Mouse (Mus musculus) forebrain, embryonic 11.5 days (tissue): Measurements from ENCODE around the gene Znhit3. TPM values are rescaled to one million over a fixed set of nuclear protein-coding genes. Genes with fewer than 3 reads are reported as not detected.

Experiments
- ATAC-seq: fragments of 200-750 bp; cut with Nextera tagmentation; replicated peaks from 2 replicates; pipeline ENCODE4 v1.8.0; 2017; ENCODE audit warnings: moderate TSS enrichment; ENCODE audit not compliant: low FRiP score
- DNase-seq: peaks from one replicate; pipeline ENCODE4 v3.0.0-alpha.2; 2017; ENCODE audit warnings: low spot score
- H3K27ac ChIP-seq: fragments of 300-500 bp; sonication (generic); 2 replicates; pipeline ENCODE4 v1.5.1; 2014; ENCODE audit warnings: low read depth, low read length
- H3K27me3 ChIP-seq: fragments of 300-500 bp; sonication (generic); 2 replicates; pipeline ENCODE4 v1.6.1; 2014; ENCODE audit warnings: mild to moderate bottlenecking, low read length, mixed read lengths; ENCODE audit not compliant: control insufficient read depth, insufficient read depth
- H3K36me3 ChIP-seq: fragments of 300-500 bp; sonication (generic); 2 replicates; pipeline ENCODE4 v1.6.1; 2014; ENCODE audit warnings: mild to moderate bottlenecking, low read length, moderate library complexity, mixed read lengths; ENCODE audit not compliant: control insufficient read depth, insufficient read depth
- H3K4me1 ChIP-seq: fragments of 300-500 bp; sonication (generic); replicated peaks from 2 replicates; pipeline ENCODE4 v1.6.1; 2014; ENCODE audit warnings: low read length, mixed read lengths; ENCODE audit not compliant: control insufficient read depth, insufficient read depth
- H3K4me2 ChIP-seq: fragments of 300-500 bp; sonication (generic); 2 replicates; pipeline ENCODE4 v1.6.1; 2014; ENCODE audit warnings: low read depth, mild to moderate bottlenecking, low read length, moderate library complexity, mixed read lengths; ENCODE audit not compliant: severe bottlenecking
- H3K4me3 ChIP-seq: fragments of 300-500 bp; sonication (generic); 2 replicates; pipeline ENCODE4 v1.5.1; 2014; ENCODE audit warnings: low read depth, low read length
- H3K9ac ChIP-seq: fragments of 300-500 bp; sonication (generic); 2 replicates; pipeline ENCODE4 v1.6.1; 2014; ENCODE audit warnings: low read length
- H3K9me3 ChIP-seq: fragments of 300-500 bp; sonication (generic); 2 replicates; pipeline ENCODE4 v1.6.1; 2016; ENCODE audit warnings: low read length, mixed read lengths; ENCODE audit not compliant: control insufficient read depth
- WGBS: fragments of 180-500 bp; shearing (Covaris S2); extraction: QIAGEN DNeasy Blood & Tissue Kit; methylation state at CpG from one replicate; pipeline ENCODE4 v1.1.7; 2014; 5-methylcytosine and 5-hydroxymethylcytosine counted together
- polyA plus RNA-seq: library from polyadenylated mRNA; unstranded; fragments of >200 nt; fragmentation: Nextera tagmentation; extraction: Ambion mirVana; gene quantifications from 2 replicates; pipeline ENCODE4 v1.2.1, GENCODE M21; 2014

Znhit3 gene
- polyA plus RNA-seq, 1 experiment from 2014 or later = 70.0 TPM

GRCm38 (mm10) chr11:84944639-84945435, 28.7 kb upstream of the Znhit3 start:
- 3% methylated on average over 12 of the region's 12 CpGs for WGBS
- Histone ChIP-seq H3K9me3 (no peaks in the 10 kb centered on the region), H3K27me3 (no peaks in the 10 kb centered on the region), H3K4me1 (peaks cover 11% of the 10 kb centered on the region), H3K4me3 (no peak overlapping the region), H3K27ac (no peak overlapping the region), H3K36me3 (no peaks in the 10 kb centered on the region), H3K9ac (no peak overlapping the region; the same call in 1 of the 2 replicates), H3K4me2 (peak overlapping the region; percentile 39; the same call in 1 of the 2 replicates)
- ATAC-seq (peak; percentile 65; the same call in 1 of the 2 replicates), DNase-seq (peak; percentile 67)

- Histone ChIP-seq H3K4me2 (peak overlapping the region; percentile 39), H3K27me3 (no peaks in the 10 kb centered on the region), H3K4me3 (peak overlapping the region; percentile 5; the same call in 1 of the 2 replicates), H3K4me1 (peaks cover 11% of the 10 kb centered on the region), H3K36me3 (no peaks in the 10 kb centered on the region), H3K9ac (no peak overlapping the region; the same call in 1 of the 2 replicates), H3K9me3 (no peaks in the 10 kb centered on the region), H3K27ac (no peak overlapping the region)
- peak; percentile 84 for DNase-seq
- WGBS = 0% methylated on average over 15 of the region's 15 CpGs
- no peak for ATAC-seq
These were observed 27.8 kb upstream of the Znhit3 start for GRCm38 (mm10) chr11:84943948-84944347.

GRCm38 (mm10) chr11:84940140-84940539, 24.0 kb upstream of the Znhit3 start:
- Histone ChIP-seq H3K4me3 (no peak overlapping the region), H3K9me3 (no peaks in the 10 kb centered on the region), H3K4me1 (peaks cover 9% of the 10 kb centered on the region; the same call in 1 of the 2 replicates), H3K27ac (no peak overlapping the region), H3K9ac (no peak overlapping the region), H3K4me2 (no peak overlapping the region), H3K36me3 (no peaks in the 10 kb centered on the region), H3K27me3 (no peaks in the 10 kb centered on the region)
- DNase-seq = no peak
- WGBS = 83% methylated on average over 10 of the region's 10 CpGs
- no peak for ATAC-seq

- H3K4me1 ChIP-seq = peaks cover 5% of the 10 kb centered on the region; the same call in 1 of the 2 replicates
- H3K4me2 ChIP-seq = no peak overlapping the region
- 71% methylated on average over 8 of the region's 8 CpGs for WGBS
- no peak overlapping the region for H3K4me3 ChIP-seq
- no peak overlapping the region for H3K9ac ChIP-seq
- no peaks in the 10 kb centered on the region for H3K27me3 ChIP-seq
- H3K36me3 ChIP-seq = no peaks in the 10 kb centered on the region
- ATAC-seq (no peak), DNase-seq (no peak)
- H3K27ac ChIP-seq = no peak overlapping the region
- no peaks in the 10 kb centered on the region for H3K9me3 ChIP-seq
These were observed 23.4 kb upstream of the Znhit3 start for GRCm38 (mm10) chr11:84939508-84940053.

GRCm38 (mm10) chr11:84932261-84932660, 16.1 kb upstream of the Znhit3 start:
- ATAC-seq (no peak), DNase-seq (no peak)
- H3K27ac ChIP-seq = no peak overlapping the region
- no peak overlapping the region for H3K9ac ChIP-seq
- 16% methylated on average over 6 of the region's 6 CpGs for WGBS
- H3K9me3 ChIP-seq = no peaks in the 10 kb centered on the region
- H3K4me3 ChIP-seq = no peak overlapping the region
- no peaks in the 10 kb centered on the region for H3K36me3 ChIP-seq
- no peaks in the 10 kb centered on the region for H3K4me1 ChIP-seq
- no peak overlapping the region for H3K4me2 ChIP-seq
- H3K27me3 ChIP-seq = no peaks in the 10 kb centered on the region

GRCm38 (mm10) chr11:84920981-84921380, 4.8 kb upstream of the Znhit3 start:
- Histone ChIP-seq H3K27ac (no peak overlapping the region), H3K4me2 (no peak overlapping the region), H3K36me3 (no peaks in the 10 kb centered on the region), H3K27me3 (no peaks in the 10 kb centered on the region), H3K4me1 (peaks cover 2% of the 10 kb centered on the region; the same call in 1 of the 2 replicates), H3K9ac (no peak overlapping the region), H3K9me3 (no peaks in the 10 kb centered on the region), H3K4me3 (no peak overlapping the region)
- DNase-seq (no peak), ATAC-seq (no peak)
- 92% methylated on average over 8 of the region's 8 CpGs for WGBS

- peaks cover 2% of the 10 kb centered on the region; the same call in 1 of the 2 replicates for H3K4me1 ChIP-seq
- ATAC-seq = no peak
- 80% methylated on average over 7 of the region's 7 CpGs for WGBS
These were observed 3.8 kb upstream of the Znhit3 start for GRCm38 (mm10) chr11:84919951-84920350.

GRCm38 (mm10) chr11:84919276-84919675, 3.1 kb upstream of the Znhit3 start:
- H3K27ac ChIP-seq = no peak overlapping the region
- no peak for ATAC-seq
- 40% methylated on average over 3 of the region's 3 CpGs for WGBS

More at GRCm38 (mm10) chr11:84919951-84920350, 3.8 kb upstream of the Znhit3 start:
- Histone ChIP-seq H3K9me3 (no peaks in the 10 kb centered on the region), H3K27ac (no peak overlapping the region), H3K4me2 (no peak overlapping the region), H3K4me3 (no peak overlapping the region), H3K9ac (no peak overlapping the region), H3K27me3 (no peaks in the 10 kb centered on the region), H3K36me3 (no peaks in the 10 kb centered on the region)
- no peak for DNase-seq

More at GRCm38 (mm10) chr11:84919276-84919675, 3.1 kb upstream of the Znhit3 start:
- H3K9me3 ChIP-seq = no peaks in the 10 kb centered on the region
- H3K27me3 ChIP-seq = no peaks in the 10 kb centered on the region
- no peak overlapping the region for H3K9ac ChIP-seq
- H3K4me1 ChIP-seq = peaks cover 2% of the 10 kb centered on the region; the same call in 1 of the 2 replicates
- H3K4me3 ChIP-seq = no peak overlapping the region
- DNase-seq = no peak
- H3K4me2 ChIP-seq = no peak overlapping the region
- no peaks in the 10 kb centered on the region for H3K36me3 ChIP-seq
